Mouse (Mus musculus) intestine, postnatal 0 days (tissue): ENCODE results near the gene Cdkal1. TPM values are rescaled to one million over a fixed set of nuclear protein-coding genes. Genes with fewer than 3 reads are reported as not detected.

Source experiments
- ATAC-seq: fragments of 200-750 bp; cut with Nextera tagmentation; 2 replicates; pipeline ENCODE4 v1.8.0; 2017; ENCODE audit warnings: mild to moderate bottlenecking, moderate TSS enrichment, moderate library complexity
- H3K27ac ChIP-seq: fragments of 300-500 bp; sonication (generic); 2 replicates; pipeline ENCODE4 v1.5.1; 2014; ENCODE audit warnings: mild to moderate bottlenecking, low read depth, low read length, moderate library complexity
- H3K27me3 ChIP-seq: fragments of 300-500 bp; sonication (generic); replicated peaks from 2 replicates; pipeline ENCODE4 v1.6.1; 2014; ENCODE audit warnings: low read length, mixed read lengths; ENCODE audit not compliant: control insufficient read depth, insufficient read depth
- H3K36me3 ChIP-seq: fragments of 300-500 bp; sonication (generic); 2 replicates; pipeline ENCODE4 v1.6.1; 2014; ENCODE audit warnings: mild to moderate bottlenecking, moderate library complexity; ENCODE audit not compliant: control insufficient read depth, insufficient read depth
- H3K4me1 ChIP-seq: fragments of 300-500 bp; sonication (generic); replicated peaks from 2 replicates; pipeline ENCODE4 v1.6.1; 2014; ENCODE audit warnings: antibody characterized with exemption, low read length, mixed read lengths; ENCODE audit not compliant: control insufficient read depth, insufficient read depth
- H3K4me2 ChIP-seq: fragments of 300-500 bp; sonication (generic); replicated peaks from 2 replicates; pipeline ENCODE4 v1.6.1; 2014; ENCODE audit warnings: low read depth, mild to moderate bottlenecking, moderate library complexity
- H3K4me3 ChIP-seq: fragments of 300-500 bp; sonication (generic); 2 replicates; pipeline ENCODE4 v1.5.1; 2014; ENCODE audit warnings: low read depth, low read length
- H3K9ac ChIP-seq: fragments of 300-500 bp; sonication (generic); 2 replicates; pipeline ENCODE4 v1.6.1; 2014; ENCODE audit warnings: mild to moderate bottlenecking, low read depth, low read length
- H3K9me3 ChIP-seq: fragments of 300-500 bp; sonication (generic); 2 replicates; pipeline ENCODE4 v1.6.1; 2016; ENCODE audit warnings: mixed run types; ENCODE audit not compliant: control insufficient read depth
- CTCF ChIP-seq: sonication (generic); IDR thresholded peaks from 2 replicates; pipeline ENCODE4 v1.5.1; 2016; ENCODE audit warnings: low read depth, mild to moderate bottlenecking, control low read depth, antibody characterized with exemption, moderate library complexity
- WGBS: fragments of 180-500 bp; shearing (Covaris S2); extraction: QIAGEN DNeasy Blood & Tissue Kit; methylation state at CpG from one replicate; pipeline ENCODE4 v1.1.7; 2014; 5-methylcytosine and 5-hydroxymethylcytosine counted together
- polyA plus RNA-seq: library from polyadenylated mRNA; unstranded; fragments of >200 nt; fragmentation: Nextera tagmentation; extraction: Ambion mirVana; gene quantifications from 2 replicates; pipeline ENCODE4 v1.2.1, GENCODE M21; 2015

The Cdkal1 gene
- polyA plus RNA-seq, 1 experiment from 2014 or later: 13.5 TPM

GRCm38 (mm10) chr13:29278156-29278555 is 577.3 kb downstream of the Cdkal1 start:
- no peaks in the 10 kb centered on the region for H3K4me1 ChIP-seq
- 28% methylated on average over 4 of the region's 4 CpGs for WGBS
- H3K27me3 ChIP-seq: no peaks in the 10 kb centered on the region
- no peak for TF ChIP-seq CTCF
- no peak overlapping the region for H3K27ac ChIP-seq
- ATAC-seq: no peak
- no peak overlapping the region for H3K4me2 ChIP-seq
- H3K36me3 ChIP-seq: no peaks in the 10 kb centered on the region
- no peak overlapping the region for H3K4me3 ChIP-seq
- H3K9ac ChIP-seq: no peak overlapping the region
- no peaks in the 10 kb centered on the region for H3K9me3 ChIP-seq

- Histone ChIP-seq H3K27me3 (no peaks in the 10 kb centered on the region), H3K27ac (no peak overlapping the region), H3K4me3 (no peak overlapping the region), H3K36me3 (no peaks in the 10 kb centered on the region), H3K9ac (no peak overlapping the region), H3K4me2 (no peak overlapping the region), H3K9me3 (no peaks in the 10 kb centered on the region), H3K4me1 (no peaks in the 10 kb centered on the region)
- TF ChIP-seq CTCF: no peak
- no peak for ATAC-seq
- 89% methylated on average over 11 of the region's 11 CpGs for WGBS
Observed at GRCm38 (mm10) chr13:29274296-29274695, 581.2 kb downstream of the Cdkal1 start.

- H3K4me1 ChIP-seq: no peaks in the 10 kb centered on the region
- no peaks in the 10 kb centered on the region for H3K27me3 ChIP-seq
- no peaks in the 10 kb centered on the region for H3K36me3 ChIP-seq
- no peak overlapping the region for H3K4me2 ChIP-seq
- 62% methylated on average over 4 of the region's 4 CpGs for WGBS
- ATAC-seq: no peak
- no peak overlapping the region for H3K27ac ChIP-seq
- H3K4me3 ChIP-seq: no peak overlapping the region
- H3K9me3 ChIP-seq: no peaks in the 10 kb centered on the region
- no peak overlapping the region for H3K9ac ChIP-seq
- no peak for TF ChIP-seq CTCF
Observed at GRCm38 (mm10) chr13:29273693-29274221, 581.7 kb downstream of the Cdkal1 start.

- no peak for TF ChIP-seq CTCF
- no peak overlapping the region for H3K4me3 ChIP-seq
- no peaks in the 10 kb centered on the region for H3K27me3 ChIP-seq
- no peak overlapping the region for H3K4me2 ChIP-seq
- no peaks in the 10 kb centered on the region for H3K4me1 ChIP-seq
- no peaks in the 10 kb centered on the region for H3K36me3 ChIP-seq
- no peaks in the 10 kb centered on the region for H3K9me3 ChIP-seq
- no peak overlapping the region for H3K27ac ChIP-seq
- no peak for ATAC-seq
- no peak overlapping the region for H3K9ac ChIP-seq
Observed at GRCm38 (mm10) chr13:29271451-29271850, 584.0 kb downstream of the Cdkal1 start.

GRCm38 (mm10) chr13:29264015-29264711 is 591.3 kb downstream of the Cdkal1 start:
- Histone ChIP-seq H3K27ac (no peak overlapping the region), H3K27me3 (no peaks in the 10 kb centered on the region), H3K4me2 (no peak overlapping the region), H3K4me1 (no peaks in the 10 kb centered on the region), H3K36me3 (no peaks in the 10 kb centered on the region), H3K9ac (no peak overlapping the region), H3K4me3 (no peak overlapping the region), H3K9me3 (no peaks in the 10 kb centered on the region)
- TF ChIP-seq CTCF: no peak
- 77% methylated on average over 11 of the region's 11 CpGs for WGBS
- no peak for ATAC-seq

- no peak for TF ChIP-seq CTCF
- Histone ChIP-seq H3K27me3 (no peaks in the 10 kb centered on the region), H3K9me3 (no peaks in the 10 kb centered on the region), H3K4me3 (no peak overlapping the region), H3K4me2 (no peak overlapping the region), H3K9ac (no peak overlapping the region), H3K27ac (no peak overlapping the region), H3K36me3 (no peaks in the 10 kb centered on the region), H3K4me1 (no peaks in the 10 kb centered on the region)
- 0 out of 2 replicates have a peak, but pooled peaks have one; percentile 31 for ATAC-seq
- 77% methylated on average over 4 of the region's 4 CpGs for WGBS
Observed at GRCm38 (mm10) chr13:29262164-29262563, 593.3 kb downstream of the Cdkal1 start.

- ATAC-seq: no peak
- Histone ChIP-seq H3K36me3 (no peaks in the 10 kb centered on the region), H3K4me2 (no peak overlapping the region), H3K9ac (no peak overlapping the region), H3K27ac (no peak overlapping the region), H3K4me1 (no peaks in the 10 kb centered on the region), H3K9me3 (no peaks in the 10 kb centered on the region), H3K4me3 (no peak overlapping the region), H3K27me3 (no peaks in the 10 kb centered on the region)
- no peak for TF ChIP-seq CTCF
- 76% methylated on average over 4 of the region's 4 CpGs for WGBS
Observed at GRCm38 (mm10) chr13:29248535-29248934, 606.9 kb downstream of the Cdkal1 start.
